Mouse (Mus musculus) midbrain, embryonic 16.5 days (tissue): ENCODE results near the gene Cebpa. TPM values are rescaled to one million over a fixed set of nuclear protein-coding genes. Genes with fewer than 3 reads are reported as not detected.

ENCODE experiments used
- ATAC-seq: fragments of 200-750 bp; cut with Nextera tagmentation; 2 replicates; pipeline ENCODE4 v1.8.0; 2017; ENCODE audit warnings: moderate TSS enrichment
- H3K27ac ChIP-seq: fragments of 300-500 bp; sonication (generic); 2 replicates; pipeline ENCODE4 v1.5.1; 2014; ENCODE audit warnings: mild to moderate bottlenecking, low read length, mixed read lengths
- H3K27me3 ChIP-seq: fragments of 300-500 bp; sonication (generic); 2 replicates; pipeline ENCODE4 v1.6.1; 2014; ENCODE audit warnings: low read depth, low read length, mixed read lengths; ENCODE audit not compliant: control insufficient read depth, insufficient read depth
- H3K36me3 ChIP-seq: fragments of 300-500 bp; sonication (generic); 2 replicates; pipeline ENCODE4 v1.6.1; 2014; ENCODE audit warnings: mild to moderate bottlenecking, low read length, moderate library complexity, mixed read lengths; ENCODE audit not compliant: control insufficient read depth, insufficient read depth
- H3K4me1 ChIP-seq: fragments of 300-500 bp; sonication (generic); 2 replicates; pipeline ENCODE4 v1.6.1; 2014; ENCODE audit warnings: mild to moderate bottlenecking, low read length, mixed read lengths; ENCODE audit not compliant: control insufficient read depth, insufficient read depth
- H3K4me2 ChIP-seq: fragments of 300-500 bp; sonication (generic); 2 replicates; pipeline ENCODE4 v1.6.1; 2014; ENCODE audit warnings: mild to moderate bottlenecking, low read length, mixed read lengths
- H3K4me3 ChIP-seq: fragments of 300-500 bp; sonication (generic); 2 replicates; pipeline ENCODE4 v1.5.1; 2014; ENCODE audit warnings: low read depth, mild to moderate bottlenecking, low read length, moderate library complexity, mixed read lengths
- H3K9ac ChIP-seq: fragments of 300-500 bp; sonication (generic); 2 replicates; pipeline ENCODE4 v1.6.1; 2014; ENCODE audit warnings: low read depth, low read length, mixed read lengths
- H3K9me3 ChIP-seq: fragments of 300-500 bp; sonication (generic); replicated peaks from 2 replicates; pipeline ENCODE4 v1.6.1; 2014; ENCODE audit warnings: mild to moderate bottlenecking, low read length, mixed read lengths; ENCODE audit not compliant: control insufficient read depth, poor library complexity, severe bottlenecking
- WGBS: fragments of 180-500 bp; shearing (Covaris S2); extraction: QIAGEN DNeasy Blood & Tissue Kit; methylation state at CpG from one replicate; pipeline ENCODE4 v1.1.7; 2014; 5-methylcytosine and 5-hydroxymethylcytosine counted together
- polyA plus RNA-seq: library from polyadenylated mRNA; unstranded; fragments of >200 nt; fragmentation: Nextera tagmentation; extraction: Ambion mirVana; gene quantifications from 2 replicates; pipeline ENCODE4 v1.2.1, GENCODE M21; 2015

The Cebpa gene
- polyA plus RNA-seq, 1 experiment from 2014 or later, result 0.33 TPM

- H3K27ac ChIP-seq, result no peak overlapping the region
- no peaks in the 10 kb centered on the region for H3K9me3 ChIP-seq
- 62% methylated on average over 6 of the region's 6 CpGs for WGBS
- ATAC-seq, result no peak
- H3K36me3 ChIP-seq, result no peaks in the 10 kb centered on the region
- peaks cover 11% of the 10 kb centered on the region for H3K4me1 ChIP-seq
- H3K27me3 ChIP-seq, result peaks cover 32% of the 10 kb centered on the region
- H3K9ac ChIP-seq, result no peak overlapping the region
- H3K4me2 ChIP-seq, result no peak overlapping the region
- H3K4me3 ChIP-seq, result no peak overlapping the region
These were observed 5.7 kb downstream of the Cebpa start for GRCm38 (mm10) chr7:35124745-35125144.

- no peak overlapping the region for H3K4me2 ChIP-seq
- no peaks in the 10 kb centered on the region for H3K36me3 ChIP-seq
- H3K9me3 ChIP-seq, result no peaks in the 10 kb centered on the region
- no peaks in the 10 kb centered on the region; the same call in 1 of the 2 replicates for H3K4me1 ChIP-seq
- H3K4me3 ChIP-seq, result no peak overlapping the region
- no peak overlapping the region for H3K9ac ChIP-seq
- no peak overlapping the region for H3K27ac ChIP-seq
- no peak for ATAC-seq
- 81% methylated on average over 5 of the region's 5 CpGs for WGBS
- peaks cover 20% of the 10 kb centered on the region for H3K27me3 ChIP-seq
These were observed 6.9 kb downstream of the Cebpa start for GRCm38 (mm10) chr7:35125971-35126370.

- Histone ChIP-seq H3K27ac (no peak overlapping the region), H3K36me3 (no peaks in the 10 kb centered on the region), H3K4me2 (no peak overlapping the region), H3K9ac (no peak overlapping the region), H3K4me1 (no peaks in the 10 kb centered on the region; the same call in 1 of the 2 replicates), H3K9me3 (no peaks in the 10 kb centered on the region), H3K27me3 (peaks cover 12% of the 10 kb centered on the region), H3K4me3 (no peak overlapping the region)
- no peak for ATAC-seq
- 80% methylated on average over 10 of the region's 10 CpGs for WGBS
These were observed 7.9 kb downstream of the Cebpa start for GRCm38 (mm10) chr7:35127001-35127400.

GRCm38 (mm10) chr7:35127721-35128120 lies 8.6 kb downstream of the Cebpa start:
- Histone ChIP-seq H3K27ac (no peak overlapping the region), H3K9me3 (no peaks in the 10 kb centered on the region), H3K4me1 (no peaks in the 10 kb centered on the region; the same call in 1 of the 2 replicates), H3K4me2 (no peak overlapping the region), H3K4me3 (no peak overlapping the region), H3K27me3 (peaks cover 6% of the 10 kb centered on the region; the same call in 1 of the 2 replicates), H3K36me3 (no peaks in the 10 kb centered on the region), H3K9ac (no peak overlapping the region)
- 45% methylated on average over 6 of the region's 6 CpGs for WGBS
- ATAC-seq, result no peak

GRCm38 (mm10) chr7:35128677-35129567 lies 9.8 kb downstream of the Cebpa start:
- Histone ChIP-seq H3K27ac (no peak overlapping the region), H3K27me3 (no peaks in the 10 kb centered on the region), H3K4me2 (no peak overlapping the region), H3K4me3 (no peak overlapping the region), H3K36me3 (no peaks in the 10 kb centered on the region), H3K9ac (no peak overlapping the region), H3K4me1 (no peaks in the 10 kb centered on the region), H3K9me3 (no peaks in the 10 kb centered on the region)
- ATAC-seq, result no peak
- WGBS, result 71% methylated on average over 17 of the region's 17 CpGs

GRCm38 (mm10) chr7:35130059-35130738 lies 11.1 kb downstream of the Cebpa start:
- H3K4me2 ChIP-seq, result no peak overlapping the region
- no peak overlapping the region for H3K4me3 ChIP-seq
- no peaks in the 10 kb centered on the region for H3K9me3 ChIP-seq
- H3K36me3 ChIP-seq, result no peaks in the 10 kb centered on the region
- no peak for ATAC-seq
- no peaks in the 10 kb centered on the region for H3K4me1 ChIP-seq
- no peak overlapping the region for H3K27ac ChIP-seq
- 86% methylated on average over 13 of the region's 13 CpGs for WGBS
- no peaks in the 10 kb centered on the region for H3K27me3 ChIP-seq
- H3K9ac ChIP-seq, result no peak overlapping the region

GRCm38 (mm10) chr7:35130888-35131287 lies 11.8 kb downstream of the Cebpa start:
- Histone ChIP-seq H3K9ac (no peak overlapping the region), H3K4me3 (no peak overlapping the region), H3K27me3 (no peaks in the 10 kb centered on the region), H3K4me1 (no peaks in the 10 kb centered on the region), H3K9me3 (no peaks in the 10 kb centered on the region), H3K27ac (no peak overlapping the region), H3K36me3 (no peaks in the 10 kb centered on the region), H3K4me2 (no peak overlapping the region)
- no peak for ATAC-seq
- 91% methylated on average over 5 of the region's 5 CpGs for WGBS

- no peaks in the 10 kb centered on the region for H3K4me1 ChIP-seq
- no peak for ATAC-seq
- H3K27ac ChIP-seq, result no peak overlapping the region
- no peaks in the 10 kb centered on the region for H3K36me3 ChIP-seq
- H3K4me3 ChIP-seq, result no peak overlapping the region
- no peak overlapping the region for H3K9ac ChIP-seq
- WGBS, result 95% methylated on average over 9 of the region's 9 CpGs
- no peak overlapping the region for H3K4me2 ChIP-seq
- no peaks in the 10 kb centered on the region for H3K9me3 ChIP-seq
- no peaks in the 10 kb centered on the region for H3K27me3 ChIP-seq
These were observed 12.5 kb downstream of the Cebpa start for GRCm38 (mm10) chr7:35131601-35132000.

GRCm38 (mm10) chr7:35134621-35135020 lies 15.5 kb downstream of the Cebpa start:
- no peak overlapping the region for H3K9ac ChIP-seq
- no peak for ATAC-seq
- no peaks in the 10 kb centered on the region for H3K27me3 ChIP-seq
- no peak overlapping the region for H3K27ac ChIP-seq
- H3K4me2 ChIP-seq, result no peak overlapping the region
- H3K4me3 ChIP-seq, result no peak overlapping the region
- H3K36me3 ChIP-seq, result no peaks in the 10 kb centered on the region
- H3K4me1 ChIP-seq, result no peaks in the 10 kb centered on the region
- 34% methylated on average over 5 of the region's 5 CpGs for WGBS
- H3K9me3 ChIP-seq, result no peaks in the 10 kb centered on the region
